Mouse (Mus musculus): ENCODE results near the gene Col9a3. TPM values are rescaled to one million over a fixed set of nuclear protein-coding genes. Genes with fewer than 3 reads are reported as not detected.

Col9a3 gene
- polyA plus RNA-seq, 1 experiment from 2014 or later = 22.6 TPM

DNA sequence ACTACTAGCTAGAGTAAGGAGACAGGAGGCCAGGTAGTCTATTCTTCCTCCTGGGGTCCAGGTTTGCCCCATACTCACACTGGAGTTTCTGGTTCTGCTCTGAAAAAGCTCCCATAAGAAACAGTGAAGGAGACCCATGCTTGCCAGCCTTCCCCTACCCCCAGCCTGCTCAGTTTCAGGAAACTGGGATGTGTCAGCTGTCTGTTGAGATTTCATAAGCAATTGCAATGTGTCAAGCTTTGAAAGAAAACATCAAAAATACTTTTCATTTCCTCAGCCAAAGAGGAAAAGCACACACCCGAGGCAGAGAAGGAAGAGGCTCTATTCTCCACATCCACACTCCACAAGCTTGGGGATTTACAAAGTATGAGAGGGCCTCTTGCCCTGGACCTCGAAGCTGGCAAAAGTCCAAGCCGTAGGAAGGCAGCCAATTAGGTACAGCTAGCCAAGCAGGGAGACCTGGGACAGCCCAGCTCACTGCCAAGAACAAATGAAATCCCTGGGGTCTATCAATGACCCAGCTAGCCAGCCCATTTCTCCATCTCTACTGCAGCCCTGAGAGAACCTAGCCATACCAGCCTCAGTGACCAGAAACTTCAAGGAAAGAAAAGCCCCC, 28.5 kb upstream of the Col9a3 start:
- ATAC-seq (ENCODE audit: low FRiP score) = no peak
- no peak overlapping the region for H3K9ac ChIP-seq (ENCODE audit: low read depth, low read length)
- H3K9me3 ChIP-seq (ENCODE audit: control insufficient read depth, low read length) = no peaks in the 10 kb centered on the region
- no peak overlapping the region for H3K27ac ChIP-seq (ENCODE audit: low read depth, low read length)
- H3K36me3 ChIP-seq (ENCODE audit: control insufficient read depth, insufficient read depth, low read length) = no peaks in the 10 kb centered on the region
- no peak for DNase-seq (ENCODE audit: low spot score)
- H3K4me1 ChIP-seq (replicated peaks; ENCODE audit: control insufficient read depth, insufficient read depth, low read length) = no peaks in the 10 kb centered on the region
- H3K4me3 ChIP-seq (ENCODE audit: low read depth, low read length) = no peak overlapping the region
- 57% methylated on average over 3 of the region's 3 CpGs for WGBS
- no peaks in the 10 kb centered on the region for H3K27me3 ChIP-seq (ENCODE audit: control insufficient read depth, insufficient read depth, low read length)
- H3K4me2 ChIP-seq (replicated peaks; ENCODE audit: low read depth, low read length) = no peak overlapping the region

DNA sequence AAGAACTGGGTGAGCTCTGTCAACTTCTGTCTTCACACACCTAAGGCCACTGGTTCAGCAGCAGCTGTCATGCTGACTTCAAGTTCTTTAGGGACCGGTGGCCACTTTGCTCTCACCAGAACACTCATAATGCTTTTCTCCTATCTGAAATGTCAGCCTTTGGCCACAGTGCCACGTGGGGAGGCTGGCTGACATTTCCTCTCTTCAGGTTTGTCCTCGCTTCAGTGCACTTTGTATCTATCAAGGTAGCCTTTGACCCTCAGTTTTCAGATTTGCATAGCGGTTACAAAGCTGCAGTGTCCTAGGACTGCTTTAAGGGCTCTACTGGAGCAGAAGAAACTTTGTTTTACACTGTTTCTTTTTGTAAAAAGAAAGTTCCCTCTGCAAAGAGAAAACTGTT, 21.1 kb upstream of the Col9a3 start:
- H3K4me3 ChIP-seq (ENCODE audit: low read depth, low read length) = no peak overlapping the region
- H3K9me3 ChIP-seq (ENCODE audit: control insufficient read depth, low read length) = no peaks in the 10 kb centered on the region
- H3K4me1 ChIP-seq (replicated peaks; ENCODE audit: control insufficient read depth, insufficient read depth, low read length) = no peaks in the 10 kb centered on the region
- 40% methylated on average over 4 of the region's 4 CpGs for WGBS
- H3K27ac ChIP-seq (ENCODE audit: low read depth, low read length) = no peak overlapping the region
- DNase-seq (ENCODE audit: low spot score) (no peak), ATAC-seq (ENCODE audit: low FRiP score) (no peak)
- no peak overlapping the region for H3K4me2 ChIP-seq (replicated peaks; ENCODE audit: low read depth, low read length)
- H3K9ac ChIP-seq (ENCODE audit: low read depth, low read length) = no peak overlapping the region
- H3K36me3 ChIP-seq (ENCODE audit: control insufficient read depth, insufficient read depth, low read length) = no peaks in the 10 kb centered on the region
- H3K27me3 ChIP-seq (ENCODE audit: control insufficient read depth, insufficient read depth, low read length) = no peaks in the 10 kb centered on the region

- 9% methylated on average over 3 of the region's 3 CpGs for WGBS
- Histone ChIP-seq H3K9ac (ENCODE audit: low read depth, low read length) (no peak overlapping the region), H3K4me1 (replicated peaks; ENCODE audit: control insufficient read depth, insufficient read depth, low read length) (peaks cover 5% of the 10 kb centered on the region), H3K4me2 (replicated peaks; ENCODE audit: low read depth, low read length) (no peak overlapping the region), H3K27me3 (ENCODE audit: control insufficient read depth, insufficient read depth, low read length) (no peaks in the 10 kb centered on the region), H3K4me3 (ENCODE audit: low read depth, low read length) (no peak overlapping the region), H3K9me3 (ENCODE audit: control insufficient read depth, low read length) (no peaks in the 10 kb centered on the region), H3K36me3 (ENCODE audit: control insufficient read depth, insufficient read depth, low read length) (no peaks in the 10 kb centered on the region), H3K27ac (ENCODE audit: low read depth, low read length) (no peak overlapping the region)
- ATAC-seq (ENCODE audit: low FRiP score) = no peak
- DNase-seq (ENCODE audit: low spot score) = peak; percentile 88
These were observed 18.9 kb upstream of the Col9a3 start for GRCm38 (mm10) chr2:180578686-180579085.

DNA sequence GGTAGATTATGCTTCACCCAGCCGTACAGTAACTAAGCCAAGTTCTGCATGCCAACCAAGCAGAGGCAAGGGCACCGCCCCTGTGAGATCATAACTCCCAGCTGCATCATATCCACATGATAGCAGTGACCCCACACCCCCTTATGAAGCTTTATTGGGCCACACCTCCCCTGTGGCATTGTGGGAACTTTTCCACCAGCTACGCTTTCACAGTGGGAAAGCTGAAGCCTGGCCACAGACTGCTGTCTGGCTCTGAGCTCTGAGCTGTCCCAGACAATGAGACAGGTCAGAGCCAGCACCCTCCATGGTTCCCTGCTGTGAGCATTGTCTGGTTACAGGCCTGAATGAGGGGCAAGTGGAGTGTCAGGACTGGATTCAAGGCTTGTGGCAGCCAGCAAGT, 16.6 kb upstream of the Col9a3 start, which contains the start of gene Mrgbp:
Gene Mrgbp (plus strand): TSS at position 303 of the 400 bp plus-strand sequence.
- no peak within 1 kb of the TSS for H3K27ac ChIP-seq (ENCODE audit: low read depth, low read length)
- 85% methylated on average over 3 of the region's 3 CpGs for WGBS
- H3K4me2 ChIP-seq (replicated peaks; ENCODE audit: low read depth, low read length) = no peak within 1 kb of the TSS
- no peak within 1 kb of the TSS for H3K4me3 ChIP-seq (ENCODE audit: low read depth, low read length)
- H3K36me3 ChIP-seq (ENCODE audit: control insufficient read depth, insufficient read depth, low read length) = 0 out of 2 replicates have a peak, but pooled peaks cover 5% of the 10 kb centered on the region
- H3K27me3 ChIP-seq (ENCODE audit: control insufficient read depth, insufficient read depth, low read length) = no peaks in the 10 kb centered on the region
- no peak for ATAC-seq (ENCODE audit: low FRiP score)
- peaks cover 5% of the 10 kb centered on the region for H3K4me1 ChIP-seq (replicated peaks; ENCODE audit: control insufficient read depth, insufficient read depth, low read length)
- H3K9me3 ChIP-seq (ENCODE audit: control insufficient read depth, low read length) = no peaks in the 10 kb centered on the region
- DNase-seq (ENCODE audit: low spot score) = no peak
- H3K9ac ChIP-seq (ENCODE audit: low read depth, low read length) = no peak within 1 kb of the TSS

DNA sequence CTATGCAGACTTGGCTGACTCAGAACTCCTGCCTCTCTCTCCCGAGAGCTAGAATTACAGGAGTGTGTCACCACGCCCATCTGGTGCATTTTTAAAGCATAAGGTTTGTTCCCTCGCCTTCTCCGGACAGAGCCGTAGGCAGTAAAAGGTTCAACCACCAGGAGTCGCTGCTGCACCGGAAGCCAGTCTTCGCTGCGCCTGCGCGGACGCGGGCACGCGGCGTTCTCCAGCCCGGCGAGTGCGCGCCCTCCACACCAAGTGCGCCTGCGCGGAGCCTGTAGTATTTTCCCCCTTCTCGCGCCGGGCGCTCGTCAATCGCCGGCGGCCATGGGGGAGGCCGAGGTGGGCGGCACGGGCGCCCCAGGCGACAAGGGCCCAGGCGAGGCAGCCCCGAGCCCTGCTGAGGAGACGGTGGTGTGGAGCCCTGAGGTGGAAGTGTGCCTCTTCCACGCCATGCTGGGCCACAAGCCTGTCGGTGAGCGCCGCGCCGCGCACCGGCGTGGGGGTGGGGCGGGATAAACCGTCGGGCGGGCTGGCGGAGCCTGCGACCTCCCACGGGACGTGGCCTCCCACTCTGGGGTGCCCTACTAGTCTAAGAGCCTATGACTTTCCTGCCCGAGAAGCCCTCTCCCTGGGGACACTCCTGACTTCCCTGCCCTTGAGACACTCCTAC, 15.0 kb upstream of the Col9a3 start:
- ATAC-seq (ENCODE audit: low FRiP score) = peak; percentile 80
- peak overlapping the region; percentile 96 for H3K9ac ChIP-seq (ENCODE audit: low read depth, low read length)

GRCm38 (mm10) chr2:180583154-180583507, 14.5 kb upstream of the Col9a3 start:
- DNase-seq (ENCODE audit: low spot score) (no peak), ATAC-seq (ENCODE audit: low FRiP score) (no peak; the same call in none of the 2 replicates)
- WGBS = 39% methylated on average over 7 of the region's 7 CpGs
- Histone ChIP-seq H3K36me3 (ENCODE audit: control insufficient read depth, insufficient read depth, low read length) (peaks cover 8% of the 10 kb centered on the region; the same call in 1 of the 2 replicates), H3K27me3 (ENCODE audit: control insufficient read depth, insufficient read depth, low read length) (no peaks in the 10 kb centered on the region), H3K4me3 (ENCODE audit: low read depth, low read length) (peak overlapping the region; percentile 87), H3K4me2 (replicated peaks; ENCODE audit: low read depth, low read length) (peak overlapping the region; percentile 87), H3K9ac (ENCODE audit: low read depth, low read length) (peak overlapping the region; percentile 96), H3K9me3 (ENCODE audit: control insufficient read depth, low read length) (no peaks in the 10 kb centered on the region), H3K27ac (ENCODE audit: low read depth, low read length) (peak overlapping the region; percentile 62; the same call in 1 of the 2 replicates), H3K4me1 (replicated peaks; ENCODE audit: control insufficient read depth, insufficient read depth, low read length) (peaks cover 5% of the 10 kb centered on the region)

More for the DNA sequence above, 15.0 kb upstream of the Col9a3 start:
- Histone ChIP-seq H3K4me3 (ENCODE audit: low read depth, low read length) (peak overlapping the region; percentile 87), H3K36me3 (ENCODE audit: control insufficient read depth, insufficient read depth, low read length) (peaks cover 8% of the 10 kb centered on the region; the same call in 1 of the 2 replicates), H3K4me2 (replicated peaks; ENCODE audit: low read depth, low read length) (peak overlapping the region; percentile 87), H3K27me3 (ENCODE audit: control insufficient read depth, insufficient read depth, low read length) (no peaks in the 10 kb centered on the region), H3K9me3 (ENCODE audit: control insufficient read depth, low read length) (no peaks in the 10 kb centered on the region), H3K27ac (ENCODE audit: low read depth, low read length) (peak overlapping the region; percentile 62; the same call in 1 of the 2 replicates), H3K4me1 (replicated peaks; ENCODE audit: control insufficient read depth, insufficient read depth, low read length) (peaks cover 5% of the 10 kb centered on the region)
- DNase-seq (ENCODE audit: low spot score) = peak; percentile 99
- WGBS = under 1% methylated on average over 42 of the region's 57 CpGs

GRCm38 (mm10) chr2:180588736-180589122, 8.9 kb upstream of the Col9a3 start:
- peak overlapping the region; percentile 88 for H3K9ac ChIP-seq (ENCODE audit: low read depth, low read length)
- peak overlapping the region; percentile 83 for H3K4me2 ChIP-seq (replicated peaks; ENCODE audit: low read depth, low read length)
- DNase-seq (ENCODE audit: low spot score) (no peak), ATAC-seq (ENCODE audit: low FRiP score) (peak; percentile 28)
- 52% methylated on average over 6 of the region's 6 CpGs for WGBS
- H3K36me3 ChIP-seq (ENCODE audit: control insufficient read depth, insufficient read depth, low read length) = peaks cover 14% of the 10 kb centered on the region
- H3K27ac ChIP-seq (ENCODE audit: low read depth, low read length) = peak overlapping the region; percentile 92; the same call in 1 of the 2 replicates
- no peaks in the 10 kb centered on the region for H3K9me3 ChIP-seq (ENCODE audit: control insufficient read depth, low read length)
- peak overlapping the region; percentile 91 for H3K4me3 ChIP-seq (ENCODE audit: low read depth, low read length)
- no peaks in the 10 kb centered on the region for H3K27me3 ChIP-seq (ENCODE audit: control insufficient read depth, insufficient read depth, low read length)
- peaks cover 2% of the 10 kb centered on the region; the same call in 1 of the 2 replicates for H3K4me1 ChIP-seq (replicated peaks; ENCODE audit: control insufficient read depth, insufficient read depth, low read length)

- Histone ChIP-seq H3K4me1 (replicated peaks; ENCODE audit: control insufficient read depth, insufficient read depth, low read length) (peaks cover 2% of the 10 kb centered on the region; the same call in 1 of the 2 replicates), H3K4me2 (replicated peaks; ENCODE audit: low read depth, low read length) (peak within 1 kb of the TSS; percentile 83), H3K4me3 (ENCODE audit: low read depth, low read length) (peak within 1 kb of the TSS; percentile 91), H3K27ac (ENCODE audit: low read depth, low read length) (peak within 1 kb of the TSS; percentile 92), H3K27me3 (ENCODE audit: control insufficient read depth, insufficient read depth, low read length) (no peaks in the 10 kb centered on the region), H3K36me3 (ENCODE audit: control insufficient read depth, insufficient read depth, low read length) (peaks cover 19% of the 10 kb centered on the region), H3K9me3 (ENCODE audit: control insufficient read depth, low read length) (no peaks in the 10 kb centered on the region), H3K9ac (ENCODE audit: low read depth, low read length) (peak within 1 kb of the TSS; percentile 88)
- WGBS = under 1% methylated on average over 66 of the region's 67 CpGs
- ATAC-seq (ENCODE audit: low FRiP score) = peak; percentile 94
- peak; percentile 91 for DNase-seq (ENCODE audit: low spot score)
These were observed 8.3 kb upstream of the Col9a3 start, which contains the start of gene Ogfr for GRCm38 (mm10) chr2:180589123-180589831. Gene Ogfr, plus strand, starts transcription at chr2:180589245.
